Mouse (Mus musculus) forebrain, embryonic 11.5 days (tissue): ENCODE data around the gene Cpd. TPM values are rescaled to one million over a fixed set of nuclear protein-coding genes. Genes with fewer than 3 reads are reported as not detected.

ENCODE experiments used
- ATAC-seq: fragments of 200-750 bp; cut with Nextera tagmentation; replicated peaks from 2 replicates; pipeline ENCODE4 v1.8.0; 2017; ENCODE audit warnings: moderate TSS enrichment; ENCODE audit not compliant: low FRiP score
- DNase-seq: peaks from one replicate; pipeline ENCODE4 v3.0.0-alpha.2; 2017; ENCODE audit warnings: low spot score
- H3K27ac ChIP-seq: fragments of 300-500 bp; sonication (generic); 2 replicates; pipeline ENCODE4 v1.5.1; 2014; ENCODE audit warnings: low read depth, low read length
- H3K27me3 ChIP-seq: fragments of 300-500 bp; sonication (generic); 2 replicates; pipeline ENCODE4 v1.6.1; 2014; ENCODE audit warnings: mild to moderate bottlenecking, low read length, mixed read lengths; ENCODE audit not compliant: control insufficient read depth, insufficient read depth
- H3K36me3 ChIP-seq: fragments of 300-500 bp; sonication (generic); 2 replicates; pipeline ENCODE4 v1.6.1; 2014; ENCODE audit warnings: mild to moderate bottlenecking, low read length, moderate library complexity, mixed read lengths; ENCODE audit not compliant: control insufficient read depth, insufficient read depth
- H3K4me1 ChIP-seq: fragments of 300-500 bp; sonication (generic); replicated peaks from 2 replicates; pipeline ENCODE4 v1.6.1; 2014; ENCODE audit warnings: low read length, mixed read lengths; ENCODE audit not compliant: control insufficient read depth, insufficient read depth
- H3K4me2 ChIP-seq: fragments of 300-500 bp; sonication (generic); 2 replicates; pipeline ENCODE4 v1.6.1; 2014; ENCODE audit warnings: low read depth, mild to moderate bottlenecking, low read length, moderate library complexity, mixed read lengths; ENCODE audit not compliant: severe bottlenecking
- H3K4me3 ChIP-seq: fragments of 300-500 bp; sonication (generic); 2 replicates; pipeline ENCODE4 v1.5.1; 2014; ENCODE audit warnings: low read depth, low read length
- H3K9ac ChIP-seq: fragments of 300-500 bp; sonication (generic); 2 replicates; pipeline ENCODE4 v1.6.1; 2014; ENCODE audit warnings: low read length
- H3K9me3 ChIP-seq: fragments of 300-500 bp; sonication (generic); 2 replicates; pipeline ENCODE4 v1.6.1; 2016; ENCODE audit warnings: low read length, mixed read lengths; ENCODE audit not compliant: control insufficient read depth
- WGBS: fragments of 180-500 bp; shearing (Covaris S2); extraction: QIAGEN DNeasy Blood & Tissue Kit; methylation state at CpG from one replicate; pipeline ENCODE4 v1.1.7; 2014; 5-methylcytosine and 5-hydroxymethylcytosine counted together
- polyA plus RNA-seq: library from polyadenylated mRNA; unstranded; fragments of >200 nt; fragmentation: Nextera tagmentation; extraction: Ambion mirVana; gene quantifications from 2 replicates; pipeline ENCODE4 v1.2.1, GENCODE M21; 2014

Cpd gene
- polyA plus RNA-seq, 1 experiment from 2014 or later: 15.6 TPM

DNA sequence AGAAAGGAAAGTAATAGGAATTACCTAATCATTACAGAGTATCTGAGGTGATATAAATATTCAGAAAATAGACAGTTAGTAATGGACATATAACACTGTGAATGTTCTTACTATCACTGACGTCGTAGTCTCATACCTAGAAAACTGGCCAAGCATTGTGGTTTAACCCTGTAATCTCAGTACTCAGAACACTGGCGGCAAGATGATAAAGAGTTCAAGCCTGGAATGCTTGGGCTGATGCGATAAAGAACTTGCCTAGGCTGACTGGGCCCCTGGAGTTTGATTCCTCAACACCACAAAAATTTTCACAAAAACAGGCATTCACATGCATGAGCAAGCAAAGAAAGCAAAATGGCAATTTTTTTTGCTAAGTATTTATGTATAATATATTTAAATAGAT, 8.2 kb downstream of the Cpd start:
- no peak overlapping the region for H3K27ac ChIP-seq
- H3K36me3 ChIP-seq: no peaks in the 10 kb centered on the region
- no peak overlapping the region for H3K4me2 ChIP-seq
- 93% methylated on average over 4 of the region's 4 CpGs for WGBS
- H3K27me3 ChIP-seq: no peaks in the 10 kb centered on the region
- ATAC-seq (no peak), DNase-seq (no peak)
- H3K4me1 ChIP-seq: no peaks in the 10 kb centered on the region
- H3K9ac ChIP-seq: no peak overlapping the region
- no peaks in the 10 kb centered on the region for H3K9me3 ChIP-seq
- H3K4me3 ChIP-seq: no peak overlapping the region

DNA sequence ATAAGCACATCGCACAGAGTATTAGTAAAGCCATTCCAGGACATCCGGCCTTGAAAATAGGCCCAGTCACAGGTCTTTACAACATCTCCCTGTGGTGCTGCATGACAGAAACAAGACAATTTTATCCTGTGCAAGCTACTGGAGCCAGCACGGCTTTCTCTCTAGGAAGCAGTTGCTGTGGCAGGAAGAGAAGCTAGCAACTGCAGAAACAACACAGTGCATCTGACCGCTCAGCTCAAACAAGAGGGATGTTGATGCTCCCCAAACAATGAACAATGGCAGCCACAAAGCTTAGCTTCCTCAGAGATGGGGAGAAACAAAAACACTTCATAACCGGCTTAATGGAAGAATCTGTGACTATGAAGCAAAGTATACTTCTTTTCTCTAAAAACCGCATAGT, 10.5 kb downstream of the Cpd start:
- no peak overlapping the region for H3K4me2 ChIP-seq
- ATAC-seq (no peak), DNase-seq (no peak)
- no peaks in the 10 kb centered on the region for H3K36me3 ChIP-seq
- WGBS: 77% methylated on average over 6 of the region's 6 CpGs
- no peak overlapping the region for H3K9ac ChIP-seq
- H3K4me3 ChIP-seq: no peak overlapping the region
- H3K27ac ChIP-seq: no peak overlapping the region
- no peaks in the 10 kb centered on the region for H3K4me1 ChIP-seq
- H3K9me3 ChIP-seq: no peaks in the 10 kb centered on the region
- H3K27me3 ChIP-seq: no peaks in the 10 kb centered on the region

DNA sequence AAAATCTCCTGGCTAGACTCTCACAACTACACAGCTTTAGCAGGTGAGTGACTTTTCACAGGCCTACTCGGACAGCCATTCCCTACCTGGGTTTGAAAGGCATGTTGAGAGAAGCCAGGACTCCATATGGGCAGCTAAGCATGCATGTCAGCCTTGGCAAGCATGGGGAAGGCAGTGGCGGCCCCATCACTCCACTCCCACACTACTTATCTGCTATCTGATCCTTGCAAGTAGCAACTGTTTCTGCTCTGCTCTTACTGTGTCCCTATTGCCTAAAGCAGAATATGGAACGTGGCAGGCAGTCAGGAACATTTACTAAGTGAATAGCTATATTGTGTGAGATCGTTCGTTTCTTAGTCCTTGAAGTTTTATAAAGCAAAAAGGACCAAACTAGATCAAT, 10.9 kb downstream of the Cpd start:
- Histone ChIP-seq H3K4me2 (no peak overlapping the region), H3K27ac (no peak overlapping the region), H3K4me1 (no peaks in the 10 kb centered on the region), H3K4me3 (no peak overlapping the region), H3K9me3 (no peaks in the 10 kb centered on the region), H3K36me3 (no peaks in the 10 kb centered on the region), H3K27me3 (no peaks in the 10 kb centered on the region), H3K9ac (no peak overlapping the region)
- WGBS: 88% methylated on average over 5 of the region's 5 CpGs
- no peak for ATAC-seq
- DNase-seq: no peak

- Histone ChIP-seq H3K27ac (no peak overlapping the region), H3K4me1 (no peaks in the 10 kb centered on the region), H3K4me3 (no peak overlapping the region), H3K36me3 (no peaks in the 10 kb centered on the region), H3K9ac (no peak overlapping the region), H3K27me3 (no peaks in the 10 kb centered on the region), H3K9me3 (no peaks in the 10 kb centered on the region), H3K4me2 (no peak overlapping the region)
- no peak for DNase-seq
- no peak for ATAC-seq
- WGBS: 87% methylated on average over 1 of the region's 1 CpGs
Observed at GRCm38 (mm10) chr11:76834665-76835064, 12.2 kb downstream of the Cpd start.

GRCm38 (mm10) chr11:76824885-76825265, 21.9 kb downstream of the Cpd start:
- ATAC-seq (no peak), DNase-seq (no peak)
- Histone ChIP-seq H3K4me3 (no peak overlapping the region), H3K9me3 (no peaks in the 10 kb centered on the region), H3K27me3 (no peaks in the 10 kb centered on the region), H3K4me2 (no peak overlapping the region), H3K9ac (no peak overlapping the region), H3K4me1 (no peaks in the 10 kb centered on the region), H3K27ac (no peak overlapping the region), H3K36me3 (no peaks in the 10 kb centered on the region)
- 91% methylated on average over 9 of the region's 9 CpGs for WGBS

DNA sequence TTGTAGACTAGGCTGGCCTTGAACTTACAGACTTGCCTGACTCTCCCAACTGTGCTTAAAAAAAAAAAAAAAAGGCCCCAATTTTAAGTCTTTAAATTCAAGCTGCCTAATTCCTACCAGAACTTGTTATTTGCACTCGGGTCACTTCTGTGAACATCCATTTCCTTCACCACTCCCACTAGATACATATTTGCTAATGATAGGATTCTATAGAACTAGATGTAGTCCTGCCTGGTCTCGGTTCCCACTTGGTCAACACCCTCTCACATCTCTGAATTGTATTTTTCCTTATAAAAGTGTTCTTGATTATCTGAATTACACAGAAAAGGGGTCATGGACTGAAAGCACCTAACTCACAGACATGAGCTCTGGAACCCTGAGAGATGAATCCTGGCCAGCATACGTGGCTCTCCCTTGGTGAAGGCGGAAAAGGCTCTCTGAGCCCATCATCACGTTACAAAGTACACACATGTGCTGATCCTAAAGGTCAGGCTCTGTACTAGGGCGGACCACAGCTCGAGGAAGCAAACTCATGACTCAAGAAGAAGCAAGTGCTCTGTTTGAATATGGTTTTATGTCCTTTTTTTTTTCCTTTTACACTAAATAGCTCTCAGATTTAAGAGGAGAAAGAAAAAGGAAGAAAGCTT, 22.5 kb downstream of the Cpd start:
- H3K4me2 ChIP-seq: no peak overlapping the region
- no peaks in the 10 kb centered on the region for H3K36me3 ChIP-seq
- DNase-seq (no peak), ATAC-seq (no peak)
- no peaks in the 10 kb centered on the region for H3K27me3 ChIP-seq
- H3K27ac ChIP-seq: no peak overlapping the region
- H3K4me1 ChIP-seq: no peaks in the 10 kb centered on the region
- WGBS: 82% methylated on average over 7 of the region's 7 CpGs
- no peak overlapping the region for H3K4me3 ChIP-seq
- no peaks in the 10 kb centered on the region for H3K9me3 ChIP-seq
- no peak overlapping the region for H3K9ac ChIP-seq

- DNase-seq (no peak), ATAC-seq (no peak)
- 90% methylated on average over 3 of the region's 3 CpGs for WGBS
- H3K27ac ChIP-seq: no peak overlapping the region
- H3K4me2 ChIP-seq: no peak overlapping the region
- H3K4me3 ChIP-seq: no peak overlapping the region
- H3K9ac ChIP-seq: no peak overlapping the region
- H3K4me1 ChIP-seq: no peaks in the 10 kb centered on the region
- no peaks in the 10 kb centered on the region for H3K9me3 ChIP-seq
- no peaks in the 10 kb centered on the region for H3K36me3 ChIP-seq
- H3K27me3 ChIP-seq: no peaks in the 10 kb centered on the region
Observed at GRCm38 (mm10) chr11:76823641-76824040, 23.2 kb downstream of the Cpd start.

DNA sequence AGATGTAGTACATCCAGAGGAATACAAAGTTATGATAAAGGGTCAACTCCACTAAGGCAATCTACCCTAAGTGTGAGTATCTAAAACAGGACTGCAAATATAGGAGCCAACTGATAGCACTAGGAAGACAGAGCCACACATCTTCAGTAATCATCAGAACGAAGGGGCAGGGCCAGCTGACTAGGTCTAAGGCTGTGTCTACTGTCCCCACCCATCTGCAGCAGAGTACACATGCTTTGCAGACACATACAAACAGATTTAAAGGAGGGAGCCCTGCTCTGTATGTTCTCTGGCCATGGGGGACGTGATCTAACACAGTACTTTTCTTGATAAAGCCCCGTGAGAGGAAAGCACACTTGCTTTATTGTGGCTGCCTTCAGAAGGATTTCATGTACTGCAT, 25.5 kb downstream of the Cpd start:
- 84% methylated on average over 3 of the region's 3 CpGs for WGBS
- Histone ChIP-seq H3K4me2 (no peak overlapping the region), H3K27me3 (no peaks in the 10 kb centered on the region), H3K9ac (no peak overlapping the region), H3K27ac (no peak overlapping the region), H3K36me3 (no peaks in the 10 kb centered on the region), H3K4me3 (no peak overlapping the region), H3K9me3 (no peaks in the 10 kb centered on the region), H3K4me1 (no peaks in the 10 kb centered on the region)
- ATAC-seq: no peak
- no peak for DNase-seq

DNA sequence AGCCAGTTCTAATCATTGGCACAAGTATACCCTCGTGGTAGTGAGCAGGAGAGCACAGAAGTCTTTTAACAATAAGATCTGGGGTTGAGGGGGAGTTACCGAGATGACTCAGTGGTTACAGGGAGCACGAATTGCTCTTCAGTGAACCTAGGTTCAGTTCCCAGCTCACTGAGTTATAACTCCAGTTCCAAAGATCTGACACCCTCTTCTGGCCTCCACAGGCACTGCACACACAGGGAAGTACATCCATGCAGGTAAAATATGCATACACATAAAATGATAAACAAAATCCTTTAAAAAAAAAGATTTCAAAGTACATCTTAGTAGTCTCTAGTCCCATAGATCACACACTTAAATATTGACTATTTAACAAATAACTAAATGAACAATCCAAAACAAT, 29.2 kb downstream of the Cpd start:
- Histone ChIP-seq H3K4me3 (no peak overlapping the region), H3K27me3 (no peaks in the 10 kb centered on the region), H3K27ac (no peak overlapping the region), H3K9me3 (no peaks in the 10 kb centered on the region), H3K36me3 (no peaks in the 10 kb centered on the region), H3K4me2 (no peak overlapping the region), H3K4me1 (no peaks in the 10 kb centered on the region), H3K9ac (no peak overlapping the region)
- ATAC-seq (no peak), DNase-seq (no peak)
- 84% methylated on average over 3 of the region's 3 CpGs for WGBS
